Mouse (Mus musculus) embryonic facial prominence, embryonic 14.5 days (tissue): ENCODE results near the gene Atf6. TPM values are rescaled to one million over a fixed set of nuclear protein-coding genes. Genes with fewer than 3 reads are reported as not detected.

Experiments used
- ATAC-seq: fragments of 200-750 bp; cut with Nextera tagmentation; 2 replicates; pipeline ENCODE4 v1.8.0; 2017; ENCODE audit warnings: low read depth, moderate number of reproducible peaks, moderate TSS enrichment
- DNase-seq: peaks from one replicate; pipeline ENCODE4 v3.0.0-alpha.2; 2015; ENCODE audit warnings: low spot score
- H3K27ac ChIP-seq: fragments of 300-500 bp; sonication (generic); replicated peaks from 2 replicates; pipeline ENCODE4 v1.5.1; 2014; ENCODE audit warnings: low read depth, mild to moderate bottlenecking, low read length, moderate library complexity
- H3K27me3 ChIP-seq: fragments of 300-500 bp; sonication (generic); replicated peaks from 2 replicates; pipeline ENCODE4 v1.6.1; 2014; ENCODE audit warnings: low read length; ENCODE audit not compliant: control insufficient read depth, insufficient read depth
- H3K36me3 ChIP-seq: fragments of 300-500 bp; sonication (generic); 2 replicates; pipeline ENCODE4 v1.6.1; 2014; ENCODE audit warnings: low read length, mixed read lengths; ENCODE audit not compliant: control insufficient read depth, insufficient read depth
- H3K4me1 ChIP-seq: fragments of 300-500 bp; sonication (generic); 2 replicates; pipeline ENCODE4 v1.6.1; 2014; ENCODE audit warnings: antibody characterized with exemption, low read length; ENCODE audit not compliant: control insufficient read depth, insufficient read depth
- H3K4me2 ChIP-seq: fragments of 300-500 bp; sonication (generic); 2 replicates; pipeline ENCODE4 v1.6.1; 2014; ENCODE audit warnings: low read depth, mild to moderate bottlenecking, low read length, moderate library complexity, mixed read lengths
- H3K4me3 ChIP-seq: fragments of 300-500 bp; sonication (generic); 2 replicates; pipeline ENCODE4 v1.5.1; 2014; ENCODE audit warnings: low read depth, mild to moderate bottlenecking, low read length
- H3K9ac ChIP-seq: fragments of 300-500 bp; sonication (generic); 2 replicates; pipeline ENCODE4 v1.6.1; 2014; ENCODE audit warnings: low read depth, mild to moderate bottlenecking, low read length, moderate library complexity, mixed read lengths
- H3K9me3 ChIP-seq: fragments of 300-500 bp; sonication (generic); 2 replicates; pipeline ENCODE4 v1.6.1; 2016; ENCODE audit warnings: low read length; ENCODE audit not compliant: control insufficient read depth
- WGBS: fragments of 180-500 bp; shearing (Covaris S2); extraction: QIAGEN DNeasy Blood & Tissue Kit; methylation state at CpG from one replicate; pipeline ENCODE4 v1.1.7; 2014; 5-methylcytosine and 5-hydroxymethylcytosine counted together
- polyA plus RNA-seq: library from polyadenylated mRNA; unstranded; fragments of >200 nt; fragmentation: Nextera tagmentation; extraction: Ambion mirVana; gene quantifications from 2 replicates; pipeline ENCODE4 v1.2.1, GENCODE M21; 2014

Atf6 gene
- 10.8 and 11.7 TPM in 2 replicates for polyA plus RNA-seq

DNA sequence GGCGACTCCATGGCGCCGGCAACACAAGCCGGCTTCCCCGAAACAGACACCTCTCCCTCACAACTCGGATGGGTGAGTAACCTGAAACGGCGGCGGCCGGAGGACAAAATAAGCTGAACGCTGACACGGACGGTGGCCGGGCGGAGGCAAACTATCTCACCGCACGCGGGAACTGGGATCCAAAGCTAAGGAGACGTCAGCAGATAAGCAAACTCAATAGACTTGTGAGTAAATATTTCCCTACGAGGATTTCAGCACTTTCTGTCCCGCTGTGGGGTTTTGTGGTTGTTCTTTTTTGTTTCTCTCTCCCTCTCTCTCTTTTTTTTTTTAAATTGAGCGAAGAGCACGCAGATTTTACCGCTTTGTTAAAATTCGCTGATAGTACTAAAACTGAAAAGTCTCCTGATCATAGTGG is at the start of gene Atf6:
Gene Atf6, minus strand, starts transcription at position 81 of the 415 bp plus-strand sequence.
- ATAC-seq (peak; percentile 88), DNase-seq (peak; percentile 96)
- H3K36me3 ChIP-seq, result peaks cover 13% of the 10 kb centered on the region
- H3K27ac ChIP-seq, result peak within 1 kb of the TSS; percentile 77
- peak within 1 kb of the TSS; percentile 84 for H3K4me3 ChIP-seq
- H3K4me1 ChIP-seq, result 0 out of 2 replicates have a peak, but pooled peaks cover 4% of the 10 kb centered on the region
- under 1% methylated on average over 25 of the region's 25 CpGs for WGBS
- peak within 1 kb of the TSS; percentile 79 for H3K9ac ChIP-seq
- H3K9me3 ChIP-seq, result no peaks in the 10 kb centered on the region
- peak within 1 kb of the TSS; percentile 78 for H3K4me2 ChIP-seq
- no peaks in the 10 kb centered on the region for H3K27me3 ChIP-seq

GRCm38 (mm10) chr1:170915657-170916056 is 48.1 kb upstream of the Atf6 start:
- WGBS, result 59% methylated on average over 5 of the region's 5 CpGs
- H3K9ac ChIP-seq, result no peak overlapping the region
- no peak for ATAC-seq
- H3K9me3 ChIP-seq, result no peaks in the 10 kb centered on the region
- H3K4me1 ChIP-seq, result no peaks in the 10 kb centered on the region
- no peak overlapping the region for H3K27ac ChIP-seq
- H3K4me2 ChIP-seq, result no peak overlapping the region
- DNase-seq, result no peak
- H3K27me3 ChIP-seq, result no peaks in the 10 kb centered on the region; the same call in 1 of the 2 replicates
- no peak overlapping the region for H3K4me3 ChIP-seq
- no peaks in the 10 kb centered on the region for H3K36me3 ChIP-seq

GRCm38 (mm10) chr1:170912891-170913615 is 45.5 kb upstream of the Atf6 start, which contains the start of gene Fcrlb:
Gene Fcrlb, minus strand, starts transcription at chr1:170912941.
- WGBS, result 83% methylated on average over 5 of the region's 5 CpGs
- no peak for DNase-seq
- Histone ChIP-seq H3K4me2 (no peak within 1 kb of the TSS), H3K27ac (no peak within 1 kb of the TSS), H3K4me1 (peaks cover 5% of the 10 kb centered on the region; the same call in 1 of the 2 replicates), H3K36me3 (no peaks in the 10 kb centered on the region), H3K27me3 (peaks cover 21% of the 10 kb centered on the region), H3K9me3 (no peaks in the 10 kb centered on the region), H3K4me3 (no peak within 1 kb of the TSS), H3K9ac (no peak within 1 kb of the TSS)
- ATAC-seq, result no peak

- peaks cover 5% of the 10 kb centered on the region; the same call in 1 of the 2 replicates for H3K4me1 ChIP-seq
- DNase-seq (no peak), ATAC-seq (no peak)
- WGBS, result 81% methylated on average over 11 of the region's 11 CpGs
- H3K36me3 ChIP-seq, result no peaks in the 10 kb centered on the region
- H3K27me3 ChIP-seq, result peaks cover 30% of the 10 kb centered on the region
- no peak overlapping the region for H3K4me2 ChIP-seq
- H3K9me3 ChIP-seq, result no peaks in the 10 kb centered on the region
- H3K4me3 ChIP-seq, result no peak overlapping the region
- H3K27ac ChIP-seq, result no peak overlapping the region
- H3K9ac ChIP-seq, result no peak overlapping the region
Measured at GRCm38 (mm10) chr1:170911907-170912660, 44.5 kb upstream of the Atf6 start.

GRCm38 (mm10) chr1:170908341-170908740 is 40.8 kb upstream of the Atf6 start:
- Histone ChIP-seq H3K9ac (peak overlapping the region; percentile 45), H3K4me2 (peak overlapping the region; percentile 91), H3K4me3 (peak overlapping the region; percentile 53), H3K4me1 (peaks cover 5% of the 10 kb centered on the region; the same call in 1 of the 2 replicates), H3K27ac (no peak overlapping the region), H3K36me3 (no peaks in the 10 kb centered on the region), H3K9me3 (no peaks in the 10 kb centered on the region), H3K27me3 (peaks cover 43% of the 10 kb centered on the region)
- no peak for ATAC-seq
- DNase-seq, result no peak
- 5% methylated on average over 20 of the region's 21 CpGs for WGBS

GRCm38 (mm10) chr1:170907456-170908191 is 40.1 kb upstream of the Atf6 start:
- DNase-seq (peak; percentile 66), ATAC-seq (peak; percentile 75; the same call in 1 of the 2 replicates)
- Histone ChIP-seq H3K4me3 (peak overlapping the region; percentile 53), H3K4me1 (peaks cover 5% of the 10 kb centered on the region; the same call in 1 of the 2 replicates), H3K36me3 (no peaks in the 10 kb centered on the region), H3K4me2 (peak overlapping the region; percentile 91), H3K9me3 (no peaks in the 10 kb centered on the region), H3K27ac (no peak overlapping the region), H3K9ac (peak overlapping the region; percentile 45), H3K27me3 (peaks cover 43% of the 10 kb centered on the region)
- WGBS, result 2% methylated on average over 23 of the region's 71 CpGs

- H3K9me3 ChIP-seq, result no peaks in the 10 kb centered on the region
- peak overlapping the region; percentile 53 for H3K4me3 ChIP-seq
- no peaks in the 10 kb centered on the region for H3K36me3 ChIP-seq
- peak overlapping the region; percentile 91 for H3K4me2 ChIP-seq
- H3K4me1 ChIP-seq, result peaks cover 5% of the 10 kb centered on the region; the same call in 1 of the 2 replicates
- 23% methylated on average over 11 of the region's 11 CpGs for WGBS
- H3K27ac ChIP-seq, result no peak overlapping the region
- no peak for ATAC-seq
- peak overlapping the region; percentile 45; the same call in 1 of the 2 replicates for H3K9ac ChIP-seq
- no peak for DNase-seq
- H3K27me3 ChIP-seq, result peaks cover 43% of the 10 kb centered on the region
Measured at GRCm38 (mm10) chr1:170907111-170907455, 39.5 kb upstream of the Atf6 start.

DNA sequence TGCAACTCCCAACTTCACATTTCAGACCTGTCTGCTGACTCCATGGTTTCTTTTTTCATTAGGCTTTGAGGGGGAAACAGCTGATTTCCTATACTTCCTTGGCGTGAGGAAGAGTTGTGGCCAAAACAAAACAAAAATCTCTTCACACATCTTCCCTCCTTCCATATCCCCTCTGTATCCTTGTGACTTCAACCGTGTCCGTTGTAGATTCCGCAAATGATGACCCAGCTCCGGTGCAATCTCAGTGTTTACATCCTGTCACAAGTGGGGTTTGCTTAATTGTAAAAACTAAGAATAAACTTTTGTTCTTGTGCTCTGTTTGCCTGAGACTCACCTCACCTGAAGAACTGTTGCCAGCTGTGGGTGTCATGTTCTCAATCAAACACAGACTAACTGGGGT is 35.9 kb upstream of the Atf6 start:
- Histone ChIP-seq H3K27ac (no peak overlapping the region), H3K9me3 (no peaks in the 10 kb centered on the region), H3K4me3 (no peak overlapping the region), H3K27me3 (peaks cover 32% of the 10 kb centered on the region), H3K4me2 (no peak overlapping the region), H3K9ac (no peak overlapping the region), H3K4me1 (peaks cover 3% of the 10 kb centered on the region; the same call in 1 of the 2 replicates), H3K36me3 (no peaks in the 10 kb centered on the region)
- no peak for ATAC-seq
- DNase-seq, result no peak
- 67% methylated on average over 5 of the region's 5 CpGs for WGBS
